Mouse (Mus musculus): ENCODE results near the gene 4931428F04Rik. TPM values are rescaled to one million over a fixed set of nuclear protein-coding genes. Genes with fewer than 3 reads are reported as not detected.
A peak's percentile ranks its signal among the peaks of the same experiment; 100 is the strongest.
"Not testable (repeated sequence)": the region's sequence is repeated elsewhere in the genome, so short reads cannot be mapped to it uniquely, and the experiment has no call there.

4931428F04Rik gene
- polyA plus RNA-seq, 1 experiment: 1.6 TPM

- H3K4me1 ChIP-seq: peaks cover 93% of the 10 kb centered on the region
- peak overlapping the region; percentile 97 for H3K4me3 ChIP-seq (replicated peaks)
- H3K36me3 ChIP-seq (replicated peaks; ENCODE audit: low read length): peaks cover 62% of the 10 kb centered on the region
- H3K27me3 ChIP-seq (replicated peaks): no peaks in the 10 kb centered on the region
- H3K9me3 ChIP-seq: no peaks in the 10 kb centered on the region
- no peak for TF ChIP-seq GATA1 (IDR thresholded peaks at IDR 0.05; ENCODE audit: borderline replicate concordance, low read length)
- no peak for TF ChIP-seq FLI1 (IDR thresholded peaks at IDR 0.05; ENCODE audit: low read length)
Measured at GRCm38 (mm10) chr8:105298351-105299252, 8.9 kb upstream of the 4931428F04Rik start.

- H3K4me1 ChIP-seq: peaks cover 93% of the 10 kb centered on the region
- H3K27me3 ChIP-seq (replicated peaks): no peaks in the 10 kb centered on the region
- TF ChIP-seq FLI1 (IDR thresholded peaks at IDR 0.05; ENCODE audit: low read length) (peak; percentile 61; the same call in 1 of the 2 replicates), GATA1 (IDR thresholded peaks at IDR 0.05; ENCODE audit: borderline replicate concordance, low read length) (no peak)
- peak within 1 kb of the TSS; percentile 97 for H3K4me3 ChIP-seq (replicated peaks)
- H3K36me3 ChIP-seq (replicated peaks; ENCODE audit: low read length): peaks cover 63% of the 10 kb centered on the region
- H3K9me3 ChIP-seq: no peaks in the 10 kb centered on the region
Measured at GRCm38 (mm10) chr8:105297511-105298192, 8.0 kb upstream of the 4931428F04Rik start, which contains the start of gene E2f4. E2f4 (plus strand) TSS chr8:105297663.

GRCm38 (mm10) chr8:105295895-105296573 is 6.4 kb upstream of the 4931428F04Rik start, which contains the start of gene Exoc3l:
Exoc3l (minus strand) TSS chr8:105296101.
- TF ChIP-seq FLI1 (IDR thresholded peaks at IDR 0.05; ENCODE audit: low read length) (no peak), GATA1 (IDR thresholded peaks at IDR 0.05; ENCODE audit: borderline replicate concordance, low read length) (no peak)
- Histone ChIP-seq H3K4me1 (peaks cover 81% of the 10 kb centered on the region), H3K27me3 (replicated peaks) (no peaks in the 10 kb centered on the region), H3K36me3 (replicated peaks; ENCODE audit: low read length) (peaks cover 54% of the 10 kb centered on the region), H3K4me3 (replicated peaks) (peak within 1 kb of the TSS; percentile 97), H3K9me3 (no peaks in the 10 kb centered on the region)

GRCm38 (mm10) chr8:105295256-105295655 is 5.6 kb upstream of the 4931428F04Rik start:
- Histone ChIP-seq H3K27me3 (replicated peaks) (no peaks in the 10 kb centered on the region), H3K9me3 (no peaks in the 10 kb centered on the region), H3K4me3 (replicated peaks) (peak overlapping the region; percentile 97), H3K4me1 (peaks cover 81% of the 10 kb centered on the region), H3K36me3 (replicated peaks; ENCODE audit: low read length) (peaks cover 47% of the 10 kb centered on the region)
- TF ChIP-seq FLI1 (IDR thresholded peaks at IDR 0.05; ENCODE audit: low read length) (no peak), GATA1 (IDR thresholded peaks at IDR 0.05; ENCODE audit: borderline replicate concordance, low read length) (no peak)

GRCm38 (mm10) chr8:105294776-105295175 is 5.1 kb upstream of the 4931428F04Rik start:
- Histone ChIP-seq H3K36me3 (replicated peaks; ENCODE audit: low read length) (peaks cover 42% of the 10 kb centered on the region), H3K9me3 (no peaks in the 10 kb centered on the region), H3K4me3 (replicated peaks) (peak overlapping the region; percentile 97), H3K4me1 (peaks cover 81% of the 10 kb centered on the region), H3K27me3 (replicated peaks) (no peaks in the 10 kb centered on the region)
- TF ChIP-seq FLI1 (IDR thresholded peaks at IDR 0.05; ENCODE audit: low read length) (no peak), GATA1 (IDR thresholded peaks at IDR 0.05; ENCODE audit: borderline replicate concordance, low read length) (no peak)

- no peak for TF ChIP-seq GATA1 (IDR thresholded peaks at IDR 0.05; ENCODE audit: borderline replicate concordance, low read length)
- TF ChIP-seq FLI1 (IDR thresholded peaks at IDR 0.05; ENCODE audit: low read length): no peak
- Histone ChIP-seq H3K36me3 (replicated peaks; ENCODE audit: low read length) (peaks cover 30% of the 10 kb centered on the region), H3K9me3 (no peaks in the 10 kb centered on the region), H3K4me3 (replicated peaks) (peak overlapping the region; percentile 14), H3K27me3 (replicated peaks) (no peaks in the 10 kb centered on the region), H3K4me1 (peaks cover 82% of the 10 kb centered on the region)
Measured at GRCm38 (mm10) chr8:105293405-105293804, 3.7 kb upstream of the 4931428F04Rik start.

GRCm38 (mm10) chr8:105292471-105292870 is 2.8 kb upstream of the 4931428F04Rik start:
- Histone ChIP-seq H3K4me1 (peaks cover 78% of the 10 kb centered on the region), H3K4me3 (replicated peaks) (no peak overlapping the region), H3K36me3 (replicated peaks; ENCODE audit: low read length) (peaks cover 29% of the 10 kb centered on the region), H3K27me3 (replicated peaks) (no peaks in the 10 kb centered on the region), H3K9me3 (no peaks in the 10 kb centered on the region)
- no peak for TF ChIP-seq GATA1 (IDR thresholded peaks at IDR 0.05; ENCODE audit: borderline replicate concordance, low read length)
- no peak for TF ChIP-seq FLI1 (IDR thresholded peaks at IDR 0.05; ENCODE audit: low read length)

GRCm38 (mm10) chr8:105291802-105292201 is 2.1 kb upstream of the 4931428F04Rik start:
- H3K27me3 ChIP-seq (replicated peaks); H3K9me3 ChIP-seq; H3K4me3 ChIP-seq (replicated peaks): not testable (repeated sequence)
- H3K4me1 ChIP-seq: peaks cover 74% of the 10 kb centered on the region
- peaks cover 29% of the 10 kb centered on the region for H3K36me3 ChIP-seq (replicated peaks; ENCODE audit: low read length)

- peaks cover 29% of the 10 kb centered on the region for H3K36me3 ChIP-seq (replicated peaks; ENCODE audit: low read length)
- not testable (repeated sequence) for H3K9me3 ChIP-seq; H3K27me3 ChIP-seq (replicated peaks); H3K4me3 ChIP-seq (replicated peaks)
- H3K4me1 ChIP-seq: peaks cover 72% of the 10 kb centered on the region
Measured at GRCm38 (mm10) chr8:105291364-105291763, 1.7 kb upstream of the 4931428F04Rik start.

Data from megakaryocyte, embryonic 14.5 days (primary cell).